Mouse (Mus musculus) CH12.LX (cell line): Measurements from ENCODE around the gene Fgfr2. TPM values are rescaled to one million over a fixed set of nuclear protein-coding genes. Genes with fewer than 3 reads are reported as not detected.

Experiments used
- DNase-seq: peaks from one replicate; pipeline ENCODE4 v3.0.0-alpha.2; 2013; ENCODE audit errors: extremely low read depth
- H3K27ac ChIP-seq: 2 replicates; pipeline ENCODE4 v1.5.1; 2012; ENCODE audit warnings: low read depth, mild to moderate bottlenecking, control low read depth, moderate library complexity; ENCODE audit not compliant: insufficient read depth
- H3K27me3 ChIP-seq: replicated peaks from 2 replicates; pipeline ENCODE3; 2012; ENCODE audit warnings: inconsistent platforms
- H3K36me3 ChIP-seq, 2 experiments: replicated peaks in 1 of 2; 2 replicates each; pipeline versions ENCODE3 to v1.6.1; 2012; ENCODE audit warnings: inconsistent platforms in 1 of 2, low read length in 1 of 2, mild to moderate bottlenecking in 1 of 2, mixed read lengths in 1 of 2, moderate library complexity in 1 of 2; ENCODE audit not compliant: control insufficient read depth in 1 of 2, insufficient read depth in 1 of 2
- H3K4me1 ChIP-seq, 2 experiments: 2 replicates each; pipeline ENCODE4 v1.6.1; 2012; ENCODE audit warnings: inconsistent platforms in 1 of 2, moderate library complexity in 1 of 2; ENCODE audit not compliant: insufficient read depth in 2 of 2, control insufficient read depth in 1 of 2
- H3K4me2 ChIP-seq: 2 replicates; pipeline ENCODE4 v1.6.1; 2012; ENCODE audit warnings: low read depth, mild to moderate bottlenecking, control low read depth; ENCODE audit not compliant: poor library complexity, insufficient read depth, severe bottlenecking
- H3K4me3 ChIP-seq, 3 experiments: fragments of 150-350 bp in 1 of 3; sonication (generic) in 1 of 3; replicated peaks in 1 of 3; 2 replicates each; pipeline versions ENCODE3 to v1.5.1; 2011 to 2012; ENCODE audit warnings: low read depth in 2 of 3, low read length in 2 of 3, mild to moderate bottlenecking in 2 of 3, moderate library complexity in 2 of 3, control low read depth in 1 of 3, improper control_type of control experiment in 1 of 3, inconsistent platforms in 1 of 3, mixed read lengths in 1 of 3; ENCODE audit not compliant: poor library complexity in 1 of 3
- H3K79me2 ChIP-seq: replicated peaks from 2 replicates; pipeline ENCODE4 v1.6.1; 2012; ENCODE audit warnings: mild to moderate bottlenecking, moderate library complexity; ENCODE audit not compliant: control insufficient read depth, poor library complexity, insufficient read depth, severe bottlenecking; ENCODE audit errors: extremely low read depth
- H3K9ac ChIP-seq: 2 replicates; pipeline ENCODE4 v1.6.1; 2012; ENCODE audit warnings: low read depth, mild to moderate bottlenecking, control low read depth, moderate library complexity; ENCODE audit not compliant: insufficient read depth
- H3K9me3 ChIP-seq: replicated peaks from 2 replicates; pipeline ENCODE3; 2012; ENCODE audit warnings: low read length, inconsistent platforms, mixed read lengths
- BHLHE40 ChIP-seq: IDR thresholded peaks from 2 replicates; pipeline ENCODE4 v1.6.1; 2011; ENCODE audit warnings: mild to moderate bottlenecking, low read depth, low read length, improper control_type of control experiment
- CHD1 ChIP-seq: IDR thresholded peaks from 2 replicates; pipeline ENCODE4 v1.6.1; 2012; ENCODE audit warnings: low read depth, low read length, improper control_type of control experiment, inconsistent platforms
- CTCF ChIP-seq, 2 experiments: IDR thresholded peaks in 1 of 2; conservative IDR thresholded peaks in 1 of 2; 2 replicates each; pipeline ENCODE4 v1.5.1; 2011 to 2012; ENCODE audit warnings: low read depth in 2 of 2, low read length in 2 of 2, improper control_type of control experiment in 1 of 2, inconsistent platforms in 1 of 2, mild to moderate bottlenecking in 1 of 2, moderate library complexity in 1 of 2
- E2F4 ChIP-seq: IDR thresholded peaks from 2 replicates; pipeline ENCODE4 v1.6.1; 2011; ENCODE audit warnings: low read depth, low read length, improper control_type of control experiment; ENCODE audit not compliant: insufficient replicate concordance
- GABPA ChIP-seq: IDR thresholded peaks from 2 replicates; pipeline ENCODE4 v1.6.1; 2012; ENCODE audit warnings: low read depth, low read length, improper control_type of control experiment, inconsistent platforms; ENCODE audit not compliant: insufficient replicate concordance
- IRF4 ChIP-seq: IDR thresholded peaks from 2 replicates; pipeline ENCODE4 v1.6.1; 2014; ENCODE audit warnings: low read depth, mild to moderate bottlenecking, inconsistent platforms, low read length, improper control_type of control experiment
- JUND ChIP-seq: conservative IDR thresholded peaks from 2 replicates; pipeline ENCODE4 v1.6.1; 2011; ENCODE audit warnings: low read depth, low read length, improper control_type of control experiment
- MAX ChIP-seq: IDR thresholded peaks from 2 replicates; pipeline ENCODE4 v1.6.1; 2011; ENCODE audit warnings: low read length, improper control_type of control experiment
- PAX5 ChIP-seq: IDR thresholded peaks from 2 replicates; pipeline ENCODE4 v1.6.1; 2012; ENCODE audit warnings: low read length, inconsistent platforms, mixed read lengths
- RAD21 ChIP-seq: IDR thresholded peaks from 2 replicates; pipeline ENCODE4 v1.6.1; 2011; ENCODE audit warnings: low read depth, mild to moderate bottlenecking, low read length, improper control_type of control experiment, moderate library complexity
- TCF12 ChIP-seq: IDR thresholded peaks from 2 replicates; pipeline ENCODE4 v1.6.1; 2014; ENCODE audit warnings: low read depth, mild to moderate bottlenecking, inconsistent platforms, low read length, improper control_type of control experiment
- UBTF ChIP-seq: IDR thresholded peaks from 2 replicates; pipeline ENCODE4 v1.6.1; 2012; ENCODE audit warnings: low read depth, mild to moderate bottlenecking, inconsistent platforms, low read length, improper control_type of control experiment, moderate library complexity
- USF2 ChIP-seq: conservative IDR thresholded peaks from 2 replicates; pipeline ENCODE4 v1.6.1; 2011; ENCODE audit warnings: low read depth, low read length, improper control_type of control experiment
- dilution Hi-C: fragments of 300-500 bp; cut with MboI; formaldehyde crosslinking; loops from 2 replicates; pipeline ENCODE4 v1.14.3; 2020; ENCODE audit warnings: low sequenced_read_pairs; ENCODE audit not compliant: extremely low pct_unique_long_range_greater_than_20kb, extremely low pct_ligation_motif_present
- in situ Hi-C: fragments of 300-500 bp; cut with MboI; formaldehyde crosslinking; loops from 3 replicates; pipeline ENCODE4 v1.14.3; 2019; ENCODE audit warnings: low sequenced_read_pairs, low pct_ligation_motif_present, low pct_unique_long_range_greater_than_20kb, mixed read lengths
- polyA plus RNA-seq: library from polyadenylated mRNA; unstranded; fragments of >175 nt; gene quantifications from 2 replicates; pipeline ENCODE4 v1.2.1, GENCODE M21; 2012; ENCODE audit warnings: low read depth; ENCODE audit not compliant: insufficient read length
- total RNA-seq, 2 experiments: library from RNA; depleted of rRNA; stranded (reverse); fragments of 300-350 nt in 1 of 2; fragments of >200 nt in 1 of 2; gene quantifications; 2 replicates each; pipeline ENCODE4 v1.2.3; 2012 to 2014

Gene Fgfr2
- total and polyA plus RNA-seq, 3 experiments = not detected

- Histone ChIP-seq H3K79me2 (peaks cover 13% of the 10 kb centered on the region), H3K36me3 (no peaks in the 10 kb centered on the region), H3K27me3 (no peaks in the 10 kb centered on the region), H3K9me3 (no peaks in the 10 kb centered on the region), H3K27ac (no peak overlapping the region), H3K4me2 (no peak overlapping the region), H3K4me1 (peaks cover 0 to 26% of the 10 kb centered on the region in 2 experiments; a peak in 3 of 4 replicates), H3K9ac (no peak overlapping the region), H3K4me3 (no peak overlapping the region)
- in situ Hi-C loops = no loop called here
- DNase-seq = no peak
- dilution Hi-C loops = no loop called here
- no peak for TF ChIP-seq JUND
- no peak for TF ChIP-seq UBTF
Measured at GRCm38 (mm10) chr7:132856083-132856482, 267.1 kb downstream of the Fgfr2 start.

- peaks cover 0 to 29% of the 10 kb centered on the region in 2 experiments; a peak in 3 of 4 replicates for H3K4me1 ChIP-seq
- no peak for TF ChIP-seq E2F4
- no peak for TF ChIP-seq CHD1
- TF ChIP-seq UBTF = no peak
- no peak for TF ChIP-seq PAX5
- no peak for TF ChIP-seq TCF12
- no peak for TF ChIP-seq USF2
- TF ChIP-seq JUND = no peak
- TF ChIP-seq IRF4 = no peak
- no peak for TF ChIP-seq RAD21
- TF ChIP-seq, all 38 proteins: peak for 0
Measured at GRCm38 (mm10) chr7:132853946-132854345, 269.2 kb downstream of the Fgfr2 start.

GRCm38 (mm10) chr7:132853361-132853760, 269.8 kb downstream of the Fgfr2 start:
- TF ChIP-seq MAX (no peak), USF2 (no peak), CTCF (conservative IDR thresholded peaks at IDR 0.05 in 1 of 2, IDR thresholded peaks at IDR 0.05 in 1 of 2; ENCODE audit: low read depth in 2 of 2, low read length in 2 of 2) (no peak), GABPA (no peak), RAD21 (no peak), BHLHE40 (no peak)
- dilution Hi-C loops (no loop called here), in situ Hi-C loops (no loop called here)
- Histone ChIP-seq H3K36me3 (peaks cover 9 to 21% of the 10 kb centered on the region in 2 experiments), H3K79me2 (peaks cover 3% of the 10 kb centered on the region; the same call in 1 of the 2 replicates), H3K4me2 (peak overlapping the region; percentile 32; the same call in 1 of the 2 replicates), H3K9me3 (no peaks in the 10 kb centered on the region), H3K27me3 (no peaks in the 10 kb centered on the region), H3K9ac (peak overlapping the region; percentile 77), H3K27ac (no peak overlapping the region), H3K4me3 (no peak overlapping the region), H3K4me1 (peaks cover 0 to 29% of the 10 kb centered on the region in 2 experiments; a peak in 3 of 4 replicates)
- no peak for DNase-seq

More at GRCm38 (mm10) chr7:132853946-132854345, 269.2 kb downstream of the Fgfr2 start:
- H3K9ac ChIP-seq = no peak overlapping the region
- H3K27me3 ChIP-seq = no peaks in the 10 kb centered on the region
- no peak overlapping the region for H3K27ac ChIP-seq
- no peak overlapping the region for H3K4me2 ChIP-seq
- peaks cover 9 to 15% of the 10 kb centered on the region in 2 experiments for H3K36me3 ChIP-seq
- in situ Hi-C loops (no loop called here), dilution Hi-C loops (no loop called here)
- H3K4me3 ChIP-seq = no peak overlapping the region
- DNase-seq = no peak
- peaks cover 3% of the 10 kb centered on the region; the same call in 1 of the 2 replicates for H3K79me2 ChIP-seq
- H3K9me3 ChIP-seq = no peaks in the 10 kb centered on the region
